Mouse (Mus musculus) 3T3-L1 (cell line): ENCODE data around the gene Grid2ip.
"Not testable (repeated sequence)": the region's sequence is repeated elsewhere in the genome, so short reads cannot be mapped to it uniquely, and the experiment has no call there.

Experiments
- DNase-seq: peaks from one replicate; pipeline ENCODE4 v3.0.0-alpha.2; 2015; ENCODE audit warnings: low read depth, low spot score

Gene Grid2ip

GRCm38 (mm10) chr5:143363678-143364615 is 6.8 kb downstream of the Grid2ip start:
- no peak for DNase-seq

- DNase-seq = no peak
Observed at GRCm38 (mm10) chr5:143367931-143368330, 10.8 kb downstream of the Grid2ip start.

- DNase-seq = no peak
Observed at GRCm38 (mm10) chr5:143369611-143370255, 12.6 kb downstream of the Grid2ip start.

GRCm38 (mm10) chr5:143370416-143371145 is 13.4 kb downstream of the Grid2ip start:
- DNase-seq = no peak

- DNase-seq = no peak
Observed at GRCm38 (mm10) chr5:143371146-143371510, 14.0 kb downstream of the Grid2ip start.

- DNase-seq = peak; percentile 25
Observed at GRCm38 (mm10) chr5:143372818-143373217, 15.7 kb downstream of the Grid2ip start.

GRCm38 (mm10) chr5:143375242-143375641 is 18.1 kb downstream of the Grid2ip start:
- DNase-seq = peak; percentile 23

GRCm38 (mm10) chr5:143376156-143376555 is 19.0 kb downstream of the Grid2ip start:
- DNase-seq = peak; percentile 10

GRCm38 (mm10) chr5:143386797-143387621 is 29.9 kb downstream of the Grid2ip start:
- DNase-seq = no peak

GRCm38 (mm10) chr5:143394184-143394583 is 37.0 kb downstream of the Grid2ip start:
- no peak for DNase-seq

- not testable (repeated sequence) for DNase-seq
Observed at GRCm38 (mm10) chr5:143394966-143395365, 37.8 kb downstream of the Grid2ip start.

- peak; percentile 57 for DNase-seq
Observed at GRCm38 (mm10) chr5:143395649-143396048, 38.5 kb downstream of the Grid2ip start.

GRCm38 (mm10) chr5:143400501-143400900 is 43.4 kb downstream of the Grid2ip start:
- no peak for DNase-seq

GRCm38 (mm10) chr5:143401556-143401955 is 44.4 kb downstream of the Grid2ip start:
- DNase-seq = no peak

GRCm38 (mm10) chr5:143403221-143404147 is 46.3 kb downstream of the Grid2ip start, which contains the start of gene Kdelr2:
Gene Kdelr2 (plus strand): TSS chr5:143403838.
- peak; percentile 89 for DNase-seq

GRCm38 (mm10) chr5:143404148-143404930 is 47.2 kb downstream of the Grid2ip start:
- peak; percentile 61 for DNase-seq

GRCm38 (mm10) chr5:143405200-143405599 is 48.1 kb downstream of the Grid2ip start:
- no peak for DNase-seq

GRCm38 (mm10) chr5:143406548-143406947 is 49.4 kb downstream of the Grid2ip start:
- no peak for DNase-seq

GRCm38 (mm10) chr5:143409239-143409638 is 52.1 kb downstream of the Grid2ip start:
- DNase-seq = no peak
